Mouse (Mus musculus): ENCODE measurements at regions not wholly inside any gene's neighbourhood (a gene's known extent, or its start where the extent isn't known, plus 50 kb on each side); places are given as distances from the start of the nearest gene placed in this dataset.

DNA sequence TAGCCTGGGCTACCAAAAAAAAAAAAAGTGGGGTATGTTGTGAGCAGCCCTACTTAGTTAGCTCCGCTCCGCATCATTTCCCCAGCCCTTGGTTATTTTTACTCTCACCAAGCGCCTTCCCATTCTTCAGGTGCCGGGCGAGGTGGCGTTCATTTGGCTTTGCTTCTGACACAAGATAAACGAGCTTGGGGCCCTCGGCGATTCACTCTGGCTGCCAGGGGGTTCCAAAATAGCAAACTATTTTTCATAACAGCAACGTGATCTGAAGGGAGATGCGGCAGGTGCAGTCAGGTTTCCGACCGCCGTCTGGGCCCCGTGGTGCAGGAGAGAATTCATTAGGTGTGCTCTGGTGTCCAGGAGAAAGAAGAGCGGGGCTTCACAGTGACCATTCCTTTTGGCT is 403.6 kb upstream of the Rora start:
- DNase-seq (ENCODE audit: low spot score in 2 of 2): no peak

DNA sequence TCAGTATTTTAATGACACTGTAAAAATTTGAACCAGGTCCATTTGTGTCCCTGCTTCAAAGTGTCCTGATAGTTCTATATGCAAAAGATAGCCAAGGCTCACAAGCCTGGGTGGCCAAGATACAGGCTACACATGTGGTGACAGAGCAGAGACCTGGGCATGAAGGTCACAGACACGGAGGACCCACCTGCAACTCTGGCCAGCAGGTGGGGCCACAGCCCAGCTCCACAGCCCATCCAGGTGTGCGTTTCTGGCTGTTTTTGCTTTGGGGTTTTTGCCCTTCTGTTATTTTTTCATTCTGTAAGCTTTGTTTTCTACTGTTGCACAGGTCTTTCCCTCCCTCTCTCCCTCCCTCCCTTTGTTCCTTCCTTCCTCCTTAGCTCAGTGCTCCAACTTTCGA is 399.4 kb upstream of the Rora start:
- DNase-seq (ENCODE audit: low spot score in 2 of 2): no peak

DNA sequence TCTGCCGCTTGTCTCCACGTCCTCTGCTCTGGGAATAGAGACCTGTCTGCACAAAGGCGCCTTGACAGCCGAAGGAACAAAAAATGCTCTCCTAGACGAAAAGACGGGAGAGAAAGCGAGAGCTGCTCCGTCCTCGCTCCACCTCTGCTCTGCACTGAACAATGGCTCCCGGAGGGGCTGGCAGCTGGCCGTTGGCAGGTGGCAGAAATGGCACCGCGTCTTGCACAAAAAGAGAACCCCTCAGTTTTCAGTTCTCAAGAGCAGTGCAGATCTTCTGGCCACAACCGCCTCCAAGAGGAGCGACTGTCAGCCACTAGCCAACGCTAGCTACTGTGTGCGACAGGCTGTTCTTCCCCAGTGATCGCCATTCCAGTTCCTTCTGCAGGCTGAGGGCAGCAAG is 385.0 kb upstream of the Rora start:
- peak; percentile 2 to 3 for DNase-seq (ENCODE audit: low spot score in 2 of 2)

DNA sequence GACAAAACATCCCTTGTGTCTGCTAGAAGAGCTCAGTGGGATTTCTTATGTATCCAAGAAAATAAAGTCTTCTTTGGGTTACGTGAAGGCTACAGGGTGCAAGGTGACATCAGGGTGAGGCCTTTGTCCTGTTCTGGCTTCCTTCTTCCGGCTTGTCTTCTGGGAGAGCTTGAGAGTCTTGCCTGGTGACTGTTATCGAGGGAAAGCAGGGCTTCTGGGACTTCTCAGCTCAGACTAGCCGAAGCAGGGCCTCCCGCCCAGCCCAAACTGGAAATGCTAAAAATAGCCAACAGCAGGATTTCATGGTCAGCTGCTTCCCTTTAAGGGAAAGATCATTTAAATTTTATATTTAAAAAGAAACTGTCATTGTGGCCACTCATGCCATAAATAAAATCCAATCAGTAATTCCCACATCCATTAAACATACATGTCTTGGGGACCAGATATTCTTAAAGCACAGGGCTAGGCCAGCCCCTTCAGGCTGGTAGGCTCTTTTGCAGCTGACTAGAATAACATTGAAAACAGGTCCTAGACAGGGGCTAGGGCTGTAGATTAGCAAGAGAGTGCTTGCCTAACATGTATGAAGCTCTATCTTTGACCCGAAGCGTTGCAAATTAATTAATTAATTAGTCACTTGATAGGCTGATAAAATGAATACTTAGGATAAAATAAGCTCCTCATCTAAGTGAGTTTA is 351.2 kb upstream of the Rora start:
- no peak for DNase-seq (ENCODE audit: low spot score in 2 of 2)

DNA sequence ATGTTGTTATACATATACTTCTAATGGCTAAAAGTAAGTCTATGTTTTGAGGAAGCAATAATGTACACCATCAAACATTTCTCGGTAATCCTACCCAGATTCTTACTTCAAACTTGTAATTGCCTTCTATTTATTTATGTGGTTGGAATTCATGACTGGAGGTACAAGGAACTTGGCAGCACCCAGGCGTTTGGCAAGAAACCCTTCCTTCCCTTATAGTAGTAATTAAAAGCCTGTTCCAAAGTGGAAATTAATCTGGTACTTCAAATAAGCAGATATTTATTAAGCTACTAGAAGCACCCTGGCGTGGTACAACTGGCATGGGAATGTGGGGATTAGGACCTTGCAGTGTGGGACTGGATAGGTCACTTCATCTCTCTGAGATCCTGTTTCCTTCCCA is 322.9 kb upstream of the Rora start:
- DNase-seq (ENCODE audit: low spot score in 2 of 2): peak in 1 of 2 experiments; percentile 7

DNA sequence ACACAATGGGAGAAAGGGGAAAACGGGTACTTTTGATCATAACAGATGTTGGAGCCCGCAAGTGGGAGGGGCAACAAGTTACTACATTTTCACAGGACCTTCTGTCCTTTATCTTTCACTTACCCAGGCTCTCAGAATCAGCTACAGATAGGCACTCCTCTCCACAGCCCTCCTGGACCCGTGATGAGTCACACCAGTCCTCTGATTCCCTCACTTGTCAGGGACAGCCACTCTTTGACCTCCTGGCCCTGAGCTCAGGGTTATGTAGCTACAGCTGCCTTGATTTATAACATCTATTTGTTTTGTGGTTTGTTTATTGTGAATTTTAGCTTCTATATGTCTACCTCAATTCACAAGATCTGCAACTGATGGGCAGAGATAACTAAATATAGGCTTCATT is 312.7 kb upstream of the Rora start:
- no peak for DNase-seq (ENCODE audit: low spot score in 2 of 2)

DNA sequence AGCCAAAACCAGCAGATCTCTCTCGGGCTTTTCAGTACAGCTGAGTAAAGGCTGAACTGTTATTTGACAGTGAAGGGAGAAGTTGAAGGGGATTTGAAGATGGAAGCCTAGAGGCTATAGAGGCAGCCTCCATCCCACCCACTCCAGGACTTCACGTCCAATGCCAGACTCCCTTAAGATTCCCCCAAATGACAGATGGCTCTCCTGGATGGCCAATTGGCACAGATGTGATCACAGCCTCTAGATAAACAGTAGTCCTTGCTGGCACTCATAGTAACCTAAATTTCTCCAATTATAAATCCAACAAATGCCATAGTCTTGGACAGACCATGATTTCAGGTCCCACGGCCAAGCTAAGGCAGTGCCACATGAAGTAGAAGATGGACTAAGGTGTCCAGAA is 312.1 kb upstream of the Rora start:
- DNase-seq (ENCODE audit: low spot score in 2 of 2): no peak

DNA sequence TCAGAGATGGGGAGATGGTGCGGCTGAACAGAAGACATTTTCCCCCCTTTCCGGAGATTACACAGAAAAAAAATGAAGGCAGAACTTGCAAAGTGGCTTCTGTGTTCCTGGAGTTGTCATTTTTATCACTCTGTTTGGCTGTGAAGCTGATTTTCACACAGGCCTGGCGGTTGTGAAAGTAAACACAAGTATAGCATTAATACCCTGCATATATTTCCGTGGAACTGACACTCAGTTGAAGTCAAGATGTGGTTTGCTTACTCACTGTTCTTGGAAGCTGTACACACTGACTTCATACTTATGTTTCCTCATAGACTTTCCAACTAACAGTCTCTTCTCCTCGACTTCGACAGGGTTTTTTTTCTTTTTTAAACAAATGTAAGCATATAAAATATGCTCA is 306.2 kb upstream of the Rora start:
- DNase-seq (ENCODE audit: low spot score in 2 of 2): no peak

DNA sequence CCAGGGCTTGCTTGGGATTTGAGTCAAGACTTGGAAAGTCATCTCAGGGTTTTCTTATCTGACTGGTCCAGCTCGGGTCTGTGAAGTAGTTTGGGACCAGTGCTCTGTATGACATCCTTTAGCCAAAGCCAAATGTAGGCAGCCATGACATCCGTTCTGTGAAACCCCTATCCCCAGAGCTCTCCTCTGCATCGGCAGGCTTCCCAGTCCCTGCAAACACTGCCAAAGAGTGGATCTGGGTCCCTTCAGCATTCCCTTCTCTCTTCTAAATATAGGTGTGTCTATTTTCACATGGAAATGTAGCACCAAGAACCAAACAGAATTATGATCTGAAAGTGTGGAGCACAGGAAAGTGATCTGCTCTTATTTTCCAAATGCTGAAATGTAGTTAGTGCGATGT is 302.1 kb upstream of the Rora start:
- no peak for DNase-seq (ENCODE audit: low spot score in 2 of 2)

DNA sequence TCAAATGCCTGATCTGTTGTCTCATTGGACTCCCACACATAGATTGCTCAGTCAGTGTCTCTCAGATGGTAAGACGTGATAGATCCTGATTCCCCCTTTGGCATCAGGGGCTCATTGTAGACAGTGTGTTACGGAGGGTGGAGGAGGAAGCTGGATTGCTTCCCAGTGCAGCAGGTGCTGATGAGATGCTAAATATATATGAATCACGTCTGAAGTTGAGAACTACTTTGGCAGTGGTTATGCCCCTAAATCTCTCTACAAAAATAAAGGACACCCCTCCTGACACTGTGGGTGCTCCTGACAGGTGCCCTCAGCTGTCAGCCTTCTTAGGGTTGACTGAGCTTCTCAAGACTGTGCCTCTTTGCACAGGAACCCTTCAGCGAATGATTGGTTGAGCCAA is 299.1 kb upstream of the Rora start:
- DNase-seq (ENCODE audit: low spot score in 2 of 2): peak; percentile 34 to 54

DNA sequence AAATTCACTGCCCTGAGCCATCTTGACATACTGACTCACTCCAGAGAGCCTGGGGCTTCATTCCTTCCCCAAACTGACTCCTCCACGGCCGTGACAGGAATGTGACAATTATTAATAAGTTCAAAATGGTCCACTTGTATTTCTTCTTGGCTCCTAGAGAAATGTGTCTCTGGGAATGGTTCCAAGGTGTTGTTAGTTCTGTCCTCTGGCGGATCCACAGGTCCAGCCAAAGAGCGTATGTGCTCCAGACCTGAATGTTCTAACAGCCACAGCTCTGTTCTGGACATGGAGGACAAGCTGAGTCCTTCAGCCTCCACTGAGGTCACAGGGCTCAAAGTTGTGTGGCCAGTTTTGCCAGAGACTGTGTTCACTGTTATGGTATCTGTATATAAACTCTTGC is 297.5 kb upstream of the Rora start:
- DNase-seq (ENCODE audit: low spot score in 2 of 2): no peak

DNA sequence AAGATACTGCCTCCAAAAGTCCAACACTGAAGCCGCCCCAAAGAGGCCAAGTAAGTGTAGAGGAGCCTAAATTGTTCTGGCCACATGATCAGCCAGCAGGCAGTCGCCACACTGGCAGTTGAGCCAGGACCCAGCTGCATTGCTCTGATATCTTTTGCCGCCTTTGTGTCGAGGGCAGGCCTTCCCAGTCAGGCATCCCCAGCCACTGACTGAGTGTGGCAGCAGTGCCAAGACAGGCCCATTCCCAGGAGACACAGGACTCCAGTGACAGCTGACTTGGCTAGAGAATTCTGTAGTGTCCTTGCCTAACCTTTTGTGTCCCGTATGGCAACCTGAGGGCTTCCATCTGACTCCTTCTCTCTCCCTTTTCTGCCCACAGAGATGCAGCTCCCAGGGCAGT is 296.4 kb upstream of the Rora start:
- DNase-seq (ENCODE audit: low spot score in 2 of 2): peak; percentile 5 to 7

DNA sequence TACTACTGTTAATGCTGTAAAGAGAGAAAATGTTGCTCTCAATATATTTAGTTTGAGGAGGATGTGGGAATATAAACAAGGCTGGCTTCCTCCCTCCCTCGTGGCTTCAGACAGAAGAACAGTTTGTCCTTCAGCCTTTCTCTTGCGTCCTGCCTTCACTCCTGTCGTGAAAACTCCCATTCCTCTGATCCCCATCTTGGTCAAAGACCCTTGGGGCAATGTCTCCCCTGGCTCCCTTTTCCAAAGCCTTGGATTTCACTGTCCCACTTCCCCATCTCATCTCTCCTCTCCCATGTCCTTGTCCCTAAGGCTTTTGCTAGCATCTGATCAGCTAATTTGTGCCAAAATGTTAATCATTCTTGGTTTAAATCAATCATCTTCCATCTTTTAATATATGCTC is 286.6 kb upstream of the Rora start:
- DNase-seq (ENCODE audit: low spot score in 2 of 2): no peak

DNA sequence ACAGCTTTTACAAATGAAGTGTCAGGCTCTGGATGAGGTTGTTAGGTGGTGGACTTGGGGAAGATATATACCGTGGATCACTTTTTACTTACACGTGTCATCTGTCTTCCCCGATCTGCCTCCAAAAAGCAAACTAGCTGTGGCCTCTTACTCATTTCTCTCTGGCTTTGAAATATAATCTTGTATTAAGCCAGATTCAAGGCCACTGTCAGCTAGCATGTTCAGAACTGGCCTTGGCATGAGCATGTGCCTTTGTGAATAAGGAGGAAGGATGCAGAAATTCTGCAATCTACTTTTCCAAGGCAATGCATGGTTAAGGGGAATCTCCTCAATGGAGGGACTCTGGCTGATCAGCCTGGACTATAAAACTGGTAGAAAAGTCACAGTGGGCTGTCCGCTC is 286.0 kb upstream of the Rora start:
- DNase-seq (ENCODE audit: low spot score in 2 of 2): no peak

DNA sequence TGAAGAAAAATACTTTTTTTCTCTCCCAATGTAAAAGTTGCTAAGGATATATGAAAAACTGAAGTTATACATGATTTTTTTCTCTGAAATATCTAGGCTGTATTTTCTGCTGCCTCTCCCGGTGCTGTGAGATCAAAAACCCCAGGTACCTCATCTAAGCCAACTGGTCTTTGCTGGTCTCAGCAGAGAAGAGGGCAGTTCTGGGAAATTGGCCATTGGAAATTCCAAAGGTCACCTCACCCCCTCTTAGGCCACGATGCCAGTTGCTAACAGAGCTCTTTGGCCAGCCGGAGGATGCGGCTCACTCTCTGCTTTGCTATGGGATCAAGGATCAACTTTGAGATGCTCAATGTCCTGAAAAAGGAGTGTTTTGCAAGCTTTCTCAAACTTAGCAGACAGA is 280.9 kb upstream of the Rora start:
- DNase-seq (ENCODE audit: low spot score in 2 of 2): no peak

DNA sequence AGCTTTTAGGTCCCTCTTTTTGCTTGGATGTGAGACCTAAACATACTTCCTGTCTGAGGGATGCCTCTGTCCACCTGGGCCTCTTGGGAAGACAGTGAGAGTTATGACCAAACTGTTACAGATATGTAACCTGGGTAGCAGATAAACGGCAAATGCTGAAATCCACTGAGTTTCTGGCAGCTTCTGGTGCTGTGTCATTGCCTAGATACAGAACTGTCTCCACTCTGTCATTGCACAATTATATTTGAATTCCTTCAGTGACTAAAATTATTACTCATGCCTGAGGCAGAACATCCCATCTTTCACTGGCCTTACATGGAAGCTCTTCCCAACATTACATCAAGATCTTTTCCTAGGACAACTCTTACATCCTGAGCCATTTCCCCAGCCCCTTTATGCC is 277.4 kb upstream of the Rora start:
- DNase-seq (ENCODE audit: low spot score in 2 of 2): no peak

DNA sequence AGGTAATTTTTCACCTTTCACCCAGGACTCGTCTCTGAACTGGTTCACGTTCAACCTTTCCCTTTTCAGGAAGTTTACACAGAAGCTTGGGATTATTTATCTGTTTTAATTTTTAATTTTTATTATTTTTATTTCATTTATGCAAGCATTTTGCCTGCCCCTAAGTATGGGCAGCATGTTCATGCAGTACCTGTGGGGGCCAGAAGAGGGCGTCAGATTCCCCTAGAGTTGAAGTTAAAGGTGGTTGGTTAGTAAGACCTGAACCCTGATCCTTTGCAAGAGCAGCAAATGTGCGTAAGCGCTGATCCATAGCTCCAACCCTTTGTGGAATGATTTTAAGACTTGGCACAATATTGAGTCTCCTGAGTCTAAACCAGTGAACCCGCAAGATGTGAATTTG is 271.7 kb upstream of the Rora start:
- DNase-seq (ENCODE audit: low spot score in 2 of 2): no peak

DNA sequence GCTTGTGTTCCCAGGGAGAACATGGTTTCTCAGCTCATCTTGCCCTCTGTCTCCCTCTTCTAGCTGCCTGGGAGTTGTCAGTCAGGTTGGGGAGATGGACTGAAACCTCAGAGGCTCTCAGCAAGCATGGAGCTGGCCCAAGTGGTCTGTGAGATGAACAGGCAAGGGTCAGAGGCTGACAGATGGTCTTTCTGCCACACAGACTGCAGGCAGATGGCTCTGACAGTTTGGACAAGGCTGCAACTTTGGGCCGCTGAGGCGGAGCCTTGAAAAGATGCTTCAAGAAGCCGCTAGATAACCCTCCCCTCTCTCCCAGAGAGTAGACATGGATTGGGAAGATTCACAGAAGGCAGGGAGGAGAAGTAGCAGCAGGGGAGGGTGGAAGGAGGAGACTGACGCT is 252.7 kb upstream of the Rora start:
- DNase-seq (ENCODE audit: low spot score in 2 of 2): no peak

DNA sequence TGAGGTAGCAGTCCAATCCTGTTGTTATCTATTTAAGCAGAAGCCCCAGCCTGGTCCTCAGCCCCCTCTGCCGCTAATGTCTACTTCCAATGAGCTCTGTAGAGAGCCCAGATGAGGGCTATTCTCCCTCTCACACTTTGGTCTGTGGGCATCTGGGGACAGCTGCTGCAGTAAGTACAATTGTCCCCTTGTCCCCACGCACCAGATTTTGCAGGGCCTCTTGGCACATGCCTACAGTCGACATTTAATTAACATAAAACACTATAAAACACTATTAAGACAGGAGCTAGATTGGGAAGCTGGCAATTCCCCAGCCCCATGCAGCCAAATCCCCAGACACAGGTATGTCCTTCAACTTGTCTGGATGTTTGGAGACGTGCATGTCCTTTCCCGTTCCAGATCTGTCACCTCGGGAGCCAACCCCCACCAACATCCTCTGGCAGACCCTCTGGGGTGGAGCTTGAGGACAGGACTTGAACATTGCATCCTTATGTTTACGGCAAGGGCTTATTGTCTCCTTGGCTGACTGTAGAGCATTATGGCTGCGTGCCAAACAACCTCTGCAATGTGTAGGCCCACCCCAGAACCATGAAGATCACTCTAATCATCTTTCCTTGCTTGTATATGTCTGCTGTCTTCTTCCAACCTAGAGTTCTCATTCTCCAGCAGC is 251.3 kb upstream of the Rora start:
- DNase-seq (ENCODE audit: low spot score in 2 of 2): peak in 1 of 2 experiments; percentile 22

DNA sequence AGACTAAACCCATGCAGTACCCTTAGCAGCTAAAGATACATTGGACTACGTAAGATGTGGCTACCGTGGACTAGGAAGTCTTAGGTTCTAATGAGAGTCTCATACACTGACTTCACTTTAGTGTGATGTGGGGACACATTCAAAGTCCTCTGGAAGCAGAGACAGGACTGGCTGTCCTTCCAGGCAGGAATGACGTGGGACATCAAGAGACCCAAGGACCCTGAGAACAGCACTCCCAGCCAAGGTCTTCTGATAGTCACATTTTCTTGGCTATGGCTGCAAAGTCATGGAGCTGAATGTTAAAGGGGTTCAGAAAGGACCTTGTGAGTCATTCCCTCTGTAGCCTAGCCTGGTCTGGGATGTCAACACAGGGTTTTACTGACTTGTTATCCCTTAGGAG is 250.6 kb upstream of the Rora start:
- DNase-seq (ENCODE audit: low spot score in 2 of 2): no peak

DNA sequence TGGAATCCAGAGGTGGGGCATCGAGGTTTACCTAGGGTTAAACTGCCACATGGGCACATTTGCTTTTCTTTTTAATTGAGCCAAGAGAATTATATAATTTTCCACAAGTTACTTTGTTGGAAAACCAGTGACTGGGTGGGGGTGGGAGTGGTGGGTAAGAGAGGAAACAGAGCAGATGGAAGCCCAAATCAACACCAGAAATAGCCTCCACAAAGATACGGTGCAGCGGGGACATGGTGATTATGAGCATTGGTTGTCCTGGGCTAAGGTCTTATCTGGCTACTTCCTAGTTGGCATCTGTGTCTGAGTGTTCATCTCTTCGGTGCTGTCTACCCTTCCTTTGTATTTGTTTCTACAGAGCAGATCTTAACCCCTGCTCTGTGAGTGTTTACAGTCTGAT is 250.1 kb upstream of the Rora start:
- no peak for DNase-seq (ENCODE audit: low spot score in 2 of 2)

DNA sequence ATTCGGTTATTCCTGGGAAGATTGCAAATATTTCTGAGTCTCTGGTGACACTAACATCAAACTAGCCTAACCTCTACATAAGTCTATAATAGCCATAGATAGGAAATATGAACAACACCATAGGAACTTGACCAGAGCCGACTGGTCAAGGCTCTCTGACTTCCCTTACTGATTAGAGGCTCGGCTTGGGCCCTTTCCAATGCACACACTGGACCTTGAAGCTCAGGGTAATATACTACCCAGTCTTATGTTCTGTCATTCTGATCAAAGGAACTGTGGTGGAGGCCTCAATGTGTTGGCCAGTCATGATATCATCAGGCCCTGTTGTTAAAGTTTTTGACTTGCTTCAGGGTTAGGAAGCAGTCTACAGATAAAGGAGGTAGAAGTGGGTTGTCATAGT is 243.8 kb upstream of the Rora start:
- DNase-seq (ENCODE audit: low spot score in 2 of 2): no peak

DNA sequence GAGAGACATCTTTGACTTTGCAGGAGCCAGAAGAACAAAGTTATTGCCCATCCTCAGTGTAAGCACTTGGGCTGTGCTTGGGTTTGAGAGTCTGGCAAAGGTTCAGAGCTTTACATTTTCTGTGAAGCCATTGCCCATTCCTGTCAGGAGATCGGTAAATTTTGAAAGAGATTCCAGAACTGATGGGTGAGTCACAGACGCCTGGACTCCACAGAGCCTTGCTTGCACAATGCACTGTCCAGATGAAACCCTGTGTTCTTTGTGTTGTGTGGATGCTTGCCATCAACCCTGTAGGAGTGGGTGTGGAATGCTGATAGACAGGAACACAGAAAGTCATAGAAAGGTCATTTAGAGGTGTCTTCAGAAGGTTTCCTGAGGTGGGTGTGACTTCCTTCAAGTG is 227.3 kb upstream of the Rora start:
- no peak for DNase-seq (ENCODE audit: low spot score in 2 of 2)

DNA sequence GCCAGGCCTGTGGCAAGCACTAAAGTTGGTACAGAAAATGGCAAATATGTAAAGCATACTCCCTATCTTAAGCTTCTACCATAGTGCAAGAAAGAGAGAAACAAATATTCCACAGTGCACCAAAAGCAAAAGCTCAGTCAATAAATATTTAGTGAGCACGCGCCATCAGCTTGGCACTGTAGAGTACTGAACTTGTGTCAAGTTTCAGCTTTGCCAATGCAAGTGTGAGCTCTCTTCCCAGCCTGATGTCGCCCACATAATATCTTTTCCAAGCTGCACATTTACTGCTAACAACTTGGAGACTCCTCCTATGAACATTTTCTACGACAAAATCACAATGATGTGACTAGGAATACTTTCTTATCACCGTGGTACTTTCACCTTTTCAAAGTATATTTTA is 190.8 kb upstream of the Rora start:
- peak in 1 of 2 experiments; percentile 16 for DNase-seq (ENCODE audit: low spot score in 2 of 2)

All from layer of hippocampus, adult 8-10 months (tissue).